Mouse (Mus musculus): Measurements from ENCODE around the gene Mum1. TPM values are rescaled to one million over a fixed set of nuclear protein-coding genes. Genes with fewer than 3 reads are reported as not detected.
A peak's percentile ranks its signal among the peaks of the same experiment; 100 is the strongest.
"Not testable (repeated sequence)": the region's sequence is repeated elsewhere in the genome, so short reads cannot be mapped to it uniquely, and the experiment has no call there.

The Mum1 gene
- total RNA-seq, 2 experiments from 2014 or later: 26.4 to 31.3 TPM

DNA sequence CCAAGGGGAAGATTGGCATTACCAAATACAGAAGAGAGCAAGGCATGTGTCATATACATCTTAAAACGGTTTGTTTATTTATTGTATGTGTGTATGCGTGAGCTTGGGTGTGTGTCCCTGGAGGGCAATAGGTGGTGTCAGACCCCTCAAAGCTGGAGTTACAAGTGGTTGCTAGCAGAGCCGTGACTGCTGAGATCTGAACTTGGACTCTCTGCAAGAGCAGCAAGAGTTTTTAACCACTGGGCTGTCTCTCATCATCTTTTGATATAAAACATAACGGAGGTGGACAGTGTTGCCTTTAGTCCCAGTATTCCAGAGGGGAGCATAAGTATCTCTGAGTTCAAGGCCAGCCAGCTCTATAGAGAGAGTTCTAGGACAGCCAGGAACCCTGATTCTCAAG lies 18.0 kb upstream of the Mum1 start:
- no peak for DNase-seq

GRCm38 (mm10) chr10:80208841-80209371 lies 17.3 kb upstream of the Mum1 start:
- DNase-seq: no peak

GRCm38 (mm10) chr10:80211547-80212103 lies 14.6 kb upstream of the Mum1 start:
- DNase-seq: not testable (repeated sequence)

DNA sequence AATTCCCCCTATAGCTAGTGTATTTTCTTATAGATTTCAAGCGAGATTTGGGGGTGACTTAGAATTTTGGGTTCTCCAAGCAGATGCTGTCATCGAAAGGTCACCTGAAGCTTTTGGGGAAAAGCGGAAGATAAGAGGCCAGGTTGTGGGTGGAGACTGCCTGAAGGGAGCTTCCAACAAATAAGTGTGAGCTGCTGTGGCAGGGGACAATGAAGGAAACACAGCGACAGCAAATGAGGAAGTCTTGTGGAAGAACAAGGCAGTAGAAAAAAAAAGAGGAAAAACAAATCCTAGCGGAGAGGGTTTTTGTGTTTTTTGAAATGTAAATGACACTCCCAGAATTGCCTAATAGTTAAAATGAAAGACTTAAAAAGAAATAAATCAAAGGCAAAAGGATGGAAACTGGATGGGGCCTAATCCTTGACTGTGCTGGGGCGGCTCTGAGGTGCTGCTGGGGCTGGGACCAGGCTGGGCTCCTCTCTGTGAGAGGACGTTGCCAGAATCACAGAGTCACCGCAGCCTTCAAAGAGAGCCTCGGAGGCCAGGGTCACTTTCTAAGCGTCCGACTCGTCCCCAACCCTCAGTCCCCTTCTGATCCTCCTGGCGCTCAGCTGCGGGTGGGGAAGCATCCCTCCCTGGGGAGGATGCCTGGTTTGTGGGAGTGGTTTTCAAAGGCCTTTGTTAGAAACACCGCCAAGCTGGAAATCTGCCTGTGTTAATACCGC lies 11.0 kb upstream of the Mum1 start:
- no peak for DNase-seq

DNA sequence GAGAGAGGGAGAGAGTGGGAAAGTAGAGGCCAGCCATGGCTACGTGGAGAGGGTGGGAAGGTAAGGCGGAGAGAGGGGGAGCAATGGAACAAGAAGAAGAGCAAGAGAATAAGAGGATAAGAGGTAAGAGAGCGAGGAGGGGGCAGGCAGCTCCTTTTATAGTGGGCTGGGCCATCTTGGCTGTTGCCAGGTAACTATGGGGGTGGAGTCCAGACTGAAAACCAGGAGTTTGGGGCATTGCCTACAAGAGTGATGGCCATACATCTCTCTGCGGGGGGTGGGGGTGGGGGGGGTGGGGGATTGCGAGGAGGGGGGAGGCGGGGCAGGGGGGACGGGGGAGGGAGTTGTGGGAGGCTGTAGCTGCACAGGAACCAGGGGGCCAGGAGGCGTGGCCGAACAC lies 5.6 kb upstream of the Mum1 start:
- DNase-seq: no peak

DNA sequence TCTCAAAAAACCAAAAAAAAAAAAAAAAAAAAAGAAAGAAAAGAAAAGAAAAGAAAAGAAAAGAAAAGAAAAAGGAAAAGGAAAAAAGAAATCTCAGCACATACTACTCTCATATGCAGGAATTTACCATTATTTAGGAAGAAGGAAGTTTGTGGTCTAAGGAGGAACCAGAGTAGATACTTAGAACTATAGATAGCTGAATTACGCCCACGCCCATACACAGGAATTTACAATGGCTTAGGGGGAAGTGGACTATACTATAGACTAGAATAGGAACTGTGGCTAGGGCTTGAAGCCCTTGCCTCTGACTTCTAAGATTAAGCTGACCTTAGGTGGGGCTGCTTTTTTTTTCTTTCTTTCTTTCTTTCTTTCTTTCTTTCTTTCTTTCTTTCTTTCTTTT lies 3.1 kb upstream of the Mum1 start:
- DNase-seq: not testable (repeated sequence)

GRCm38 (mm10) chr10:80226071-80226415 lies 191 bp upstream of the Mum1 start:
- no peak for DNase-seq

GRCm38 (mm10) chr10:80227166-80227539 lies 919 bp downstream of the Mum1 start:
- DNase-seq: no peak

DNA sequence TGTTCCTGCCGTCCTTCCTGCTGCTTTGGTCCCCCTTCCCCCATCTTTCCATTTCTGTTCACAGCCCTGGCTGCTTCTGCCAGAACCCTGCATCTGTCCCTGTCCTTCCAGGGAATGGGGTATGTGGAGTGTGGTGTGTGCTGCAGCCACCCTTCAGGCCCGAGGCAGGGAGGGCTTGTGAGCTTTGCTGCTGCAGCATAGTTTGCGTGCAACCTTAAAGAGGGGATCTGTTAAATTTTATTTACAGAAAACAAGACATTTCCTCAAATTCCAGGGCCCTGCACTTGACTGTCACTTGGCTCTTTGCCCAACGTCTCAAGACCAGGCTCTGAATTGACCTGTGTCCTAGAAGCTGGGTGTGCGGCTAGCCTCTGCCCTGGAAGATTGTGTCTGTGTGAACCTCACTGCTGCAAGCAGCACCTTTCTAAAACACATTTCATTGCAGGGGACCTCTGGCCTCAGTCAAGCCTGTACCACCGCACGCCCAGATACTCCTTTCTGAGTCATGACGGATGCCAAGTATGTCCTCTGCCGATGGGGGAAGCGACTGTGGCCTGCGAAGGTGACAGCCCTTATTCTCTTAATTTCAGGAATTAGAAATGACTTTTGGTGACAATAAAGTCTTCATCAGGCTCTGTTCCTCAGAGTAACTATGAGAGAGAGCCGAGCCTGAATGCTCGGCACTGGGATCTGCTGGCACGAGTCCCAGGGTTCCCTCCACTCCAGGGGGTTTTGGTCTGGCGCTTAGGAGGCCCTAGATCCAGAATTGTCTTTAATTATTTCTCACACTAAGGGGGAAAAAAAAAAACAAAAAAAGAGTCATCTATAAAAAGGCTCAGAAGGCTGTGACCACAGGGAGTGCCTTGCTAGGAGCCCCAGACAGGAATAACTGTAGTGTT lies 1.9 kb downstream of the Mum1 start:
- no peak for DNase-seq

DNA sequence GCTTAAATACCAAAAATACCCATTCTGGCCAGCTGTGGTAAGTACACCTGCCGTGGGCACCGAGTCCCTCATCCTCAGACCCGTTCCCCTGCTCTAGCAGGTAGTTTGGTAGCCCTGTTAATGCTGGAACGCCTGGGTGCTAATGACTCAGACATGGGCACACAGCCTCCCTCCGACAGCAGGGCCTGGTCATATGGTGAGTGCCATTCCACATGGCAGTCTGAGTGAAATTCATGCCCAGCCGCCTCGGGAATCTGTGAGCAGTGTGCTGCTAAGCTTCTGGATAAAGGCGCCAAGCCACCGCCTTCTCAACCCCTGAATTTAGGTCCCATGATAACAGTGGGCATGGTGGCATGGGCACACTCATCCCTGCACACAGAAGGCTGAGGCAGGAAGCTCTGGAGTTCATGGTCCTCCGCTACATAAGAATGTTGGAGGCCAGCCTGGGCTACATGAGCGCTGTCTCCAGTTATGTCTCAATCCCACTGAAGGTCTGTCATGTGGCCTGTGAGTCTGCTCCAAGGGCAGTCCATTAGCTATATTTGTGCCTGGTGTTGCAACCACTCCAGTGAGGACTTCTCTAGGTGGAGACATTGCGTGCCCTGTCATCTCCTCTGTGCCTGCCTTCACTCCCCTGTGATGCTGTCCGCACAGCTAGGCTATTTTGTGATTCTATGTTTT lies 10.1 kb downstream of the Mum1 start:
- DNase-seq: no peak

DNA sequence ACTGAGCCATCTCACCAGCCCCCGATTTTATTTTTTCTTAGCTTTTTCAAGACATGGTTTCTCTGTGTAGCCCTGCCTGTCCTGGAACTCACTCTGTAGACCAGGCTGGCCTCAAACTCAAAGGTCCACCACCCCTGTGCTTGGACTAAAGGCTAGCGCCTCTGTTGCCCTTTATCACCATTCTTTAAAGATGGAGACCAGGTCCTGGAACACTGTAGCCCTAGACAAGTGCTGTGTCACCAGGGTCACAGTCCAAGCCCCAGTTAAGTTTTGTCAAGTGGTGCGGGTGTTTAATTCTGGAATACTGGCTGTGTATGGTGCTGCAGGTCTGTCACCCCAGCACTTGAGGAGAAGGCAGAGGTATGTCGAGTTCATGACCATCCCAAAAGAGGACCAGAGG lies 10.8 kb downstream of the Mum1 start:
- no peak for DNase-seq

GRCm38 (mm10) chr10:80238306-80238705 lies 12.1 kb downstream of the Mum1 start:
- DNase-seq: no peak

DNA sequence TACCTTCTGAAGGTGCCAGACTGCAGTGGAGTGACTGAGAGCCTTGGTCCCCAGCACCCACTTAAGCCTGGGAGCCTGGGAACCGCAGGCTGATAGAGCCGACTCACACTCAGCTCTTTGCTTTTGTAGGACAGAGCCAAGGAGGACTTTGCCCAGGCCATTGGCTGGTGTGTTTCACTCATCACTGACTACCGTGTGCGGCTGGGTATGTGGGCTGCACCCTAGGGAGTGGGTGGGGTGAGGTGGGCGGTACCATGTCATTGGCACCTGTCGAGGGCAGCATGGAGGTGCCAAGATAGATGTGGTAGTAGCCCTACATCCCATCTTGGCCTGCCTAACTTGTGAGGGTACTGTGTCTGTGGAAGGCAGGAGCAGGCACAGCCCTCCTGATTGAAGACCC lies 13.6 kb downstream of the Mum1 start:
- DNase-seq: no peak

DNA sequence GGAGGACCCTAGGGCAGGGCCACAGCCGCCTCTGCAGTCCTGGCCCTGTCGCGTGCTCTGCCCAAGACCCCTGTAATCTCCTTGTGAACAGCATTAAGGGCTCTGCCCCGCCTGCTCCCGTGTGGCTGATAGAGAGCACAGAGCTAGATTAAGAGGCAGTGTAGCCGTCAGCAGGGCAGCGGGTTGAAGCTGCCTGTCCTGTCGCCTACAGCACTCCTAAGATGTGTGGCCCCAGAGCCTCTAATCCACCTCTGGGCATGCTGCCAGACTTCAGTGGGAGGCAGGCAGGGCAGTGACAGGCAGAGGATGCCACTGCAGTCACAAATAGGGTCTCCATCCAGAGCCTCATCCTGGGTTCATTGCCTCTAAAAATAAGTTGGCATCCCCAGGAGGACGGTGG lies 15.9 kb downstream of the Mum1 start:
- DNase-seq: no peak

DNA sequence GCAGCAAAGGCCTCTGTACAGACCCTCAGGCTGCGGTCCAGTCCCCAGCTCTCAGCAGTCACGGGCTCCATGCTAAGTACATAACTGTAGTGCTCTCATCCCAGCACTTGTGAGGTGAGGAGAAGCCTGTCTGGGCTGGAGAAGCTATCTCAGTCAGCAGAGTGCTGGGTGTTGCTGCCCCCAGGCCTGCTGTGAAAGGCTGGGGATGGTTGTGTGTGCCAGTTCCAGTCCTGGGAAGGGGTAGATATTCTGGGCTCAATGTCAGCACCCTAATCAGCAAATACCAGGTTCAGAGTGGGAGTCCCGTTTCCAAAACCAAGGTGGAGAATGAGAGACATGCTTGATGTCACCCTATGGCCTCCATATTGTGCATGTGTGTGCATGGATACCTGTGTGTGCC lies 16.4 kb downstream of the Mum1 start:
- no peak for DNase-seq

DNA sequence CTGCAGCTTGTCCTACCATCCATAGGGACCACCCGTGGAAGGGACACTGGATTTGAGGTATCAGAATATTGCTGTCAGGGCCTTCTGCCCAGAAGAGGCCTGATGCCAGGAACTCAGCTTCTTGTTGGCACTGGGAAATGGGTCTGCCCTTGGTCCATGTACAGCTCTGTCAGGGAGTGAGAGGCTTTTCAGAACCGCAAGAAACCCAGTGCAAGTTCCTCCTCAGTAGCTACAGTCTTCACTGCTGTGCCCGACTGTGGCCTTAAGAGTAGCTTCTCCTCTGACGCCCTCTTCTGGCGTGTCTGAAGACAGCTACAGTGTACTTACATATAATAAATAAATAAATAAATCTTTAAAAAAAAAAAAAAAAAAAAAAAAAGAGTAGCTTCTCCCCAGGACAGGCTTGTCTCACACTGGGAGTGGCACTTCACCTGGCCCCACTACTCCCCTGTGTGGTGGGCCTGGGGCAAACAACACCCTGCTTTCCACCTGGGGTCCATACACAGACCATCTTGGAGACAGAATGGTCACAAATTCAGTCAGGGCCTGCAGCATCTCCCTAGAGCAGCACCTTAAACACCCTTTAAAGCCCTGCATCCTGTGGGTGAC lies 18.7 kb downstream of the Mum1 start:
- DNase-seq: no peak

DNA sequence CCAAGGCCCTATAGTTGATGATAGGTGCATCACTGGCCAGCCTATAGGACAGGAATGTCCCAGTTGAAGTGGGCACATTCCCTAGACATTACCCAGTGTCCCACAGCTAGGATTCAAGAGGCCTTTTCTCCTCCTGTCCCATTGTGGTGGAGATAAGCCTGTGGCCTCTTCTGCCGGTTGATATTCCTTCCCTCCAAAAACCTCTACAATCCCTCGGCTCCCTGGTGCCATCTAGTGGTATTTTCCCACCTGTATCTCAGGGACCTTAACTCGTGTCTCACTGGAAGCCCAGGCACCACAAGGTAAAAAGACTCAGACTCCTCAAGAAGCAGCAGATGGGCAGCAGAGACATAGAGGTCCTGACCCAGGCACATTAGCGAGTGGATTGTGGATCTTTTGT lies 19.4 kb downstream of the Mum1 start:
- DNase-seq: peak; percentile 79

DNA sequence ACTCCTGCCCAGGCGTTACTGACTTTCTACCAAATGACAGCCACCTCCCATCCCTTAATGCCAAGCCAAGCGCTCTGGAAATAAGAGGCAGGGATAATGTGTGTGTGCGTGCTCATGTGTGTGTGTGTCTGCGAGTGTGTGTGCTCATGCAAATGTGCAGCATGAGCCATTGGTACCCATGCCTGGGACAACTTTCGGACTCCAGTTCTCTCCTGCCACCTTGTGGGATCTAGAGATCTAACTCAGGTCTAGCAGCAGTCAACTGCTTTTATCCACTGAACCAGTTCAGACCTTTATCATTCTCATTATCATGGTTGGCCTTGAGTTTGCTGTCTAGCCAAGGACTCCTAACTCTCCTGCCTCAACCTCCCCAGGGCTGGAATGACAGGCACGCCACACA lies 21.6 kb downstream of the Mum1 start:
- no peak for DNase-seq

GRCm38 (mm10) chr10:80248437-80248836 lies 22.2 kb downstream of the Mum1 start:
- DNase-seq: not testable (repeated sequence)

DNA sequence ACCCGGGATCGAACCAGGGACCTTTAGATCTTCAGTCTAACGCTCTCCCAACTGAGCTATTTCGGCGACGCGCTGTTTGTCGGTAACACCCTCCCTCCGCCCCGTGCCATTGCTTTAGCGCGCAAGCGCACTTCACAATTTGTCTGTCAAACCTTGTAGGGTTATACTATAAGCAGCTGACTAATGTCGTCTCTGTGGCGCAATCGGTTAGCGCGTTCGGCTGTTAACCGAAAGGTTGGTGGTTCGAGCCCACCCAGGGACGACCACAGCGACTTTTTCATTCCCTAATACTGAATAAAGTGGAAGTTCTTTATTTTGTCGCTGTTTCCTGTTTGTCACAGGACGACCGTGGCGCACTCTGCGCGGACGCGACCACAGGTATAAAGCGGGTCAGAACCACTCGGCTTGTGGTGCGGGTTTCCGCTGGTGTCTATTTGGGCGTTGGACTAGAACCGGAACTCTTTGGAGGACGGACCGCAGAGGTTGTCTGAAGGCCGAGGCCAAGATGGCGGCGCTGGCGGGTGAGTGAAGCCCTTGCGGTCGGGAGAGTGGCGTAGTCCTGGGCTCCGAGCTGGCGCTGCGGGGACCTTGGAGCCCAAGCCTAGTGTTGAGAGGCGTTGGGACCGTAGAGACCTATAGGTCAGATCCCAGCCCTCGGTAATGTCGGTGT lies 22.9 kb downstream of the Mum1 start, which contains the start of gene Ndufs7:
Gene Ndufs7, plus strand, starts transcription at position 151 of the 670 bp plus-strand sequence.
- peak; percentile 89 for DNase-seq

DNA sequence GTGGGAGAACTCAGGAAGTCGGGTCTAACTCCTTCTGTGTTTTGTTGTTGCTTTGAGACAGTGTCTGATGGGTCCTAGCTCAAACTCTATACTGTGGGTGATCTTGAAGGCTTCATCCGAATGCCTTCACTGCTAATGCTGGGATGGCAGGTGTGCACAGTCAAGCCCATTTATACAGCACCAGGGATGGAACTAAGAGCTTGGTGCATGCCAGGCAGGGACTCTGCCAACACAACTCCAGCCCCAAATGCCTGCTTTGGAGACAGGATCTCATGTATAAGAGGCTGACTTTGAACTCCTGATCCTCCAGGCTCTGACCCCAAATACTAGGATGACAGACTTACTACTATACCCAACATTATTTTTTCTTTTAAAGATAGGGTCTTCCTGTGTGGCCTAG lies 23.8 kb downstream of the Mum1 start:
- DNase-seq: no peak

Data from gastrocnemius, postnatal 10 days (tissue).